Mouse (Mus musculus) T-helper 17 cell (primary cell): ENCODE measurements around the gene Sprr2i.

ENCODE experiments used
- in situ Hi-C, 2 experiments: fragments of 300-600 bp; cut with MboI, MseI; formaldehyde crosslinking; loops; 1 replicate in 1 of 2; 2 replicates in 1 of 2; pipeline ENCODE4 v1.15.1; 2025; ENCODE audit warnings: high pct_unique_total_duplicates in 2 of 2

Gene Sprr2i

DNA sequence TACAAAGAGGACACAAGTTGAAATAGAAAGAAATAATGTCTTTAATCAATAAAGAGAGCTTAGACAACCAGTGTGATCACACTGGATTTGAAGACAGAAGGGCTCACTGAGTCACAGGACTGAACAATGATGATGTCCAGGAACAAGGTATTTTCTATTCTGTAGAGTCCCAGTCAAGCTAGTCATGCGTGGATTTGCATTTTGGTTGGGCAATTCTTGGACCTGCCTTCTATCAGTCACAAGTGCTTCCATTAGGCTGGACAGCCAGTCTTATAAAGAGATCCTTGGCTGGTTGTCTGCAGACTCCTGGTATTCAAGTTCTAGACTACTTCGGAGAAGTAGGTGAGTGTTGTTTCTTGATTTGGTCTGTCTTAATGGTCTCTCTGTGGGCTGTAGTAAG is at the start of gene Sprr2i:
Gene Sprr2i (plus strand): TSS at position 301 of the 400 bp plus-strand sequence.
- in situ Hi-C loops: no loop called here

DNA sequence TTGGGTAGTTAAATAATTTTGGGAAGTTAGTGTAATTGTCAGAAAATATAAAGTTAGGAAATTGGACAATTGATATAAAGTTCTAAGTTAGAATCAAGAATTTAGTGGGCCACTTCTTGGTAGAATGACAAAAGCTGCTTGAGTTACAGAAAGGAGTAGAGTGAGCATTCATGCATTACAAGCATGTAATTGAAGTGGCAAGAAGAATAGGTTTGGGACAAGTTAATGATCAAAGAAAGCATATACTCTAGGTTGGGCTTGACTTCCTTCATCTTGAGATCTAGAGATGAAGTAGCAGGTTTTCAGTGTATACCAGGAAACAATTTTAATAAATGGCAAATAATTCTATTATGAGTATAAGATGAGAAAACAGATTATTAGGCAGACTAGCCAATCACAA is 46.2 kb upstream of the Sprr2i start:
- in situ Hi-C loops: no loop called here

GRCm38 (mm10) chr3:92364887-92365286 is 42.9 kb upstream of the Sprr2i start, which contains the start of gene Sprr2f:
Sprr2f (plus strand) TSS chr3:92365187.
- in situ Hi-C loops: no loop called here

GRCm38 (mm10) chr3:92373613-92374012 is 34.2 kb upstream of the Sprr2i start:
- in situ Hi-C loops: no loop called here

GRCm38 (mm10) chr3:92385385-92385784 is 22.4 kb upstream of the Sprr2i start, which contains the start of gene Sprr2h:
Sprr2h (plus strand) TSS chr3:92385685.
- in situ Hi-C loops: loop anchor here in 1 of 2 experiments (10.0 kb wide), 1 partner anchor 679 kb away; the partner anchor contains the start of gene Gm4858

GRCm38 (mm10) chr3:92394301-92394700 is 13.5 kb upstream of the Sprr2i start:
- in situ Hi-C loops: no loop called here

DNA sequence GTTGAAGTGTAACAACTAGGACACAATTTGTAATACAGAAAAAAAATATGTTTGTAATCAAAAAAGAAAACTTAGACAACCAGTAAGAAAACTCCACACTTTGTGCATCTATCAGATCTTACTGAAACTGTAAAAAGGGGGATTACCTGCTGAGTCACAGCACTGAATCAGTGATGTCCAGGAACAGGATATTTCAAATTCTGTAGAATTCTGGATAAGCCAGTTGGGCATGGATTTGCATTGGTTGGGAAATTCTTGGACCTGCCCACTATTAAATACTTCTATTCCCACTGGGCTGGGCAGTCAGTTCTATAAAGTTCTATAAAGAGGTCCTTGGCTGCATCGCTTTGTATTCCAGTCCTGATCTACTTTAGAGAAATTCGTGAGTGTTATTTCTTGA is 10.0 kb downstream of the Sprr2i start, which contains the start of gene Sprr2j-ps:
Gene Sprr2j-ps (plus strand): TSS at position 301 of the 400 bp plus-strand sequence.
- in situ Hi-C loops: no loop called here

DNA sequence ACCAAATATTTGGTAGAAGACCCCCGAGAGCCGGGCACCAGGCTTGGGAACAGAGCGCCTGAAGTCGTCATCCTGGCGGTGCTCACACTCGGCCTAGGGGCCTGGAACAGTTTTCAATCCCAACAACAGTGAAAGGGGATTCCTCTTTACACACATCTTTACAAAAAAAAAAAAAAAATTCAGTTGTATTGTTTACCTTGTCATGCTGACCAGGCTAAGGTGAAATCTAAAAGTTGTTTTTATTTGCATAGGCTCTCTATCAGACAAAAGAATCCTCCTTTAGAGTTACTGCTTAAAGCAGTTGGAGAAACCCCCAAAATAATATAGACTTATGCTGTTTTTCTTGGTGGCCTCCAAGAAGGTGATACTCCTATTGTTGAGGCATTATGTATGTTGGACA is 21.5 kb downstream of the Sprr2i start, which contains the start of gene Gm9774:
Gene Gm9774 (minus strand): TSS at position 101 of the 400 bp plus-strand sequence.
- in situ Hi-C loops: no loop called here

- in situ Hi-C loops: loop anchor here in 1 of 2 experiments (10.0 kb wide), 1 partner anchor 1067 kb away; no protein-coding TSS in a partner anchor
Measured at GRCm38 (mm10) chr3:92432282-92432681, 24.5 kb downstream of the Sprr2i start, which contains the start of gene Sprr2k. Sprr2k (plus strand) TSS chr3:92432582.

GRCm38 (mm10) chr3:92438689-92439088 is 30.9 kb downstream of the Sprr2i start, which contains the start of gene Sprr1b:
Sprr1b (minus strand) TSS chr3:92438789.
- in situ Hi-C loops: loop anchor here in 1 of 2 experiments (10.0 kb wide), 1 partner anchor 1074 kb away; no protein-coding TSS in a partner anchor

DNA sequence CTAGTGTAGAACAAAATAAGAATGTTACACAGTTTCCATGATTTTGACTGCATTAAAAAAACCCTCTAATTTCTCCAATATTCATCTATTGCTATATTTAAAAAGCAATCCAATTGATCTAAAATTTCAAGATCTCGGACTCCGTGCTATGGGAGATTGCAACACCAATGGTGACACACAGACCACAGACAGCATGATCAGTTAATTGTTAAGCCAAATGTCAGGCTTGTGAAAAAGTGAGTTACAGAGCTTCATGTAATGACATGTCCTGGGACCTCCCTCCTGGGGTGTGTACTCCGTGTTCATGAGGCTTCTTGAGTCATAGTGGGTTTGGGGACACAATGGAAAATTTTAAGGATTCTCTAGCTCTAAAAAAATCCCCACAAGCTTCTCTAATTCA is 32.4 kb downstream of the Sprr2i start:
- in situ Hi-C loops: no loop called here

GRCm38 (mm10) chr3:92455151-92455550 is 47.4 kb downstream of the Sprr2i start:
- in situ Hi-C loops: no loop called here

- in situ Hi-C loops: no loop called here
Measured at GRCm38 (mm10) chr3:92458620-92459019, 50.8 kb downstream of the Sprr2i start, which contains the start of gene Sprr3. Sprr3 (minus strand) TSS chr3:92458720.
